Mouse (Mus musculus): ENCODE results near the gene Kcnj14.

Gene Kcnj14

DNA sequence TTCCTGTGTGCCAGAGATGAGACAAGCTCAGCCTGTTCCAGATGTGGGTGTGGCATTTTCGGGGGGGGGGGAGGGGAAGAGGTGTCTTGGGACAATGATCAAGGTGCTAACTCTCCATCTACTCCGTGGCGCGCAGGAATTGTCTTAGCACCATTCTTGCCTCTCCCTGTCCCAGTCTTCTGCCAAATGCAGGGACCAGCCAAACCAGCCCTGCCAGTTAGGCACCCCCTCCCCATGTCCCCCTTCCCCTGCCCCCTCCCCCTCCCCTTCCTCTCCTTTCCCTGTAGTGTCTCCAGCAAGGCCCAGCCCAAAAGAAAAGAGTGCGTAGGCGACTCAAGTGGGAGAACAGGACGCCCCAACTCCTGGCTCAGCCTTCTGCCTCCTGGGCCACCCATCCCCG, 57.8 kb downstream of the Kcnj14 start:
- in situ Hi-C loops (cut with MboI, MseI), result no loop called here

All from regulatory T cell (primary cell).